Mouse (Mus musculus): Measurements from ENCODE around the gene D130040H23Rik.

D130040H23Rik gene

GRCm38 (mm10) chr8:69270386-69271202 is at the start of gene D130040H23Rik:
Gene D130040H23Rik (plus strand): TSS chr8:69271080.
- CTCF ChIA-PET: no interaction called here

GRCm38 (mm10) chr8:69242541-69242940 is 28.3 kb upstream of the D130040H23Rik start:
- CTCF ChIA-PET: no interaction called here

DNA sequence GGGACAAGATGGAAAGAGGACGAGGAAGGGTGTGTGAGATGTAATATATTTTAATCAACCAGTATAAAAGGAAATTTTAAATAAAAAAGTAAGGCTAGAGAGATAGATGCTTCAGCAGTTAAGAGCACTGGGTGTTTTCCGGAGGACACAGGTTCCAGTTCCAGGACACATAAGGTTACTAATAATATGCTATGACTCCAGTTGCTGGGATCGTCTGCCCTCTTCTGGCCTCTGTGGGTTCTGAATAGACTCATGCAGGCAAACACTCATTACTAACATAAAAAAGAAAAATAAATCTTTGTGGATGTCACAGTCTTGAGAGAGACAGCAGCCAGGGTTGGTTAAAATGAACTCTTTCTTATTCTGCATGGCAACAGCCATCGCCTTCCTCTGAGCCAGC is 2.4 kb upstream of the D130040H23Rik start:
- CTCF ChIA-PET: interaction anchor here (0.5 to 0.7 kb wide), 2 partner anchors 61 to 276 kb away, joined by 3 to 4 read pairs; no protein-coding TSS in a partner anchor

DNA sequence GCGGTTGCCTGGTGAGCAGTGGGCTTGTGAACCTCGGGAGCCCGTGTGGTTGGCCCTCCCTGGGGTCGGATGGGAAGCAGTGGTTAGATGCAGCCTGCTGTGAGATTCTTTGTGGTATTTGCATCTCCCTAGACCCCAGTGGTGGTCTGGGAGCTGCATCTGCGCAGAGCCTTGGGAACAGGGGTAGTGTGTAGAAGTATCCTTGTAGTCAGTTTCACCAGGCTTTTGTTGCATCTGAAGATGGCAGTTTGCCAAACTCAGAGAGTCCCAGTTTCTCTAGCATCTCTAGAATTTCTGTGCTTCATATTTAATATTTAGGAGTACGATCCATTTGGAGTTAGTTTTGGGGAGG is 299 bp downstream of the D130040H23Rik start:
- CTCF ChIA-PET: no interaction called here

- CTCF ChIA-PET: no interaction called here
Measured at GRCm38 (mm10) chr8:69272435-69272834, 1.6 kb downstream of the D130040H23Rik start.

DNA sequence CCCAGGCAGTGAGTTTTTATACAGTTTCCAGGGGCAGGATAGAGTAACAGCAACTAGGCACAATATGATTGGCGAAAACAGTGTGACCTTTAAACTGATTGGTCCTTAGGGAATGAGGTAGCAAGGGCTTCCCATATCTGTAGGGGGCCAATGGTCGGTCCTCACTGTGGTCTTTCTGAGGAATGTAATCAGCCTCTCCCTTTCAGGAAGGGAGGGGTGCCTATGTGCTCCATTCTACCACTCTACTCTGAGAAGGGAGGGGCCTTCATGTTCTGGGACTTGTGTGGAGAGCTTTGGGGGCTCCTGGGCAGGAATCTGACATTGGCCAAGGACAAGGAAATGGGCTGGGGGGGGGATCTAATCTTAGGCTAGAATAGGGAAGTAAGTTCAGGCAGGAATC is 53.9 kb downstream of the D130040H23Rik start:
- CTCF ChIA-PET: no interaction called here

DNA sequence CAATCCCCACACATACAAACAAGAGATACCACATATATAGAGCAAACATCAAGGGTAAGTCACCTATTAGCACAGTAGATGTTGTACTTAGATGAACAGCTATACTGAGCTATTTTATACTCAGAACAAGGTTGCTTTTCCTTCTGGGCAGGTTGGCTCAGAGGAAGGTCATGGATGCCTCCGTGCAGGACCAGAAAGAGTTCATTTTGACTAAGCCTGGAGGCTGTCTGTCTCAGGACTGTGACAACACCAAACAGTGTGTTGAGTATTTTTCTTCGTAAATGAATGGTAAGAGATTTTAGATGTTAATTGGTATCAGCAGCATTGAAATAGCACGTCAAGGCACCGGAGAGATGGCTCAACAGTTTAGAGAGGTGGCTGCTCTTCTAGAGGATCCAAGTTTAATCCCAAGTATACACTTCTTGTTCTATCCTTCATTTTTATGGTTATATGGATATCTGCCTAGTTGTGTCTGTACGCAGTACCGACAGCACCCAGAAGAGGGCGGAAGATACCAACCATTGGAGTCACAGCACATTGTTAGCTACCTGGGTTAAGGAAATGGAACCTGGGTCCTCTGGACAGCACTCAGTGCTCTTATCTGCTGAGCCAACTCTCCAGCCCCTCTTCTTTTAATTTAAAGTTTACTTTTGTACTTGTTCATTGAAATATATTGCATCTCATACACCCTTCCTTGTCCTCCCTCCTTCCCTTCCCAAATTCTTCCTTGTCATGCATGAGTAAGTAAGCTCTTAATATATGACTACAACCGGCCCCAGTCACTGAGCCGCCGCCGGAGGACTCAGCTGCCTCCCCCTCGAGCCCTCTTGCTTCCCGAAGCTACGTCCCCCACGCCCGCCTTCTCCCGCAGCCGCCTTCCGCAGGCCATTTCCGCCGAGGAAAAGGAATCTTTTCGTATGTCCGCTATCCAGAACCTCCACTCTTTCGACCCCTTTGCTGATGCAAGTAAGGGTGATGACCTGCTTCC is 57.7 kb downstream of the D130040H23Rik start:
- CTCF ChIA-PET: interaction anchor here (0.5 to 0.7 kb wide), 2 partner anchors 60 to 286 kb away, joined by 3 read pairs; no protein-coding TSS in a partner anchor

- CTCF ChIA-PET: interaction anchor here (0.5 to 0.7 kb wide), 2 partner anchors 61 to 286 kb away, joined by 3 read pairs; no protein-coding TSS in a partner anchor
Measured at GRCm38 (mm10) chr8:69329289-69329688, 58.4 kb downstream of the D130040H23Rik start.

Data from spleen, embryonic (tissue).